Mouse (Mus musculus) MN1 (cell line): Measurements from ENCODE around the gene Lrrc32.

Experiments
- DNase-seq: peaks from one replicate; pipeline ENCODE4 v3.0.0-alpha.2; 2016; ENCODE audit warnings: low spot score

Lrrc32 gene

DNA sequence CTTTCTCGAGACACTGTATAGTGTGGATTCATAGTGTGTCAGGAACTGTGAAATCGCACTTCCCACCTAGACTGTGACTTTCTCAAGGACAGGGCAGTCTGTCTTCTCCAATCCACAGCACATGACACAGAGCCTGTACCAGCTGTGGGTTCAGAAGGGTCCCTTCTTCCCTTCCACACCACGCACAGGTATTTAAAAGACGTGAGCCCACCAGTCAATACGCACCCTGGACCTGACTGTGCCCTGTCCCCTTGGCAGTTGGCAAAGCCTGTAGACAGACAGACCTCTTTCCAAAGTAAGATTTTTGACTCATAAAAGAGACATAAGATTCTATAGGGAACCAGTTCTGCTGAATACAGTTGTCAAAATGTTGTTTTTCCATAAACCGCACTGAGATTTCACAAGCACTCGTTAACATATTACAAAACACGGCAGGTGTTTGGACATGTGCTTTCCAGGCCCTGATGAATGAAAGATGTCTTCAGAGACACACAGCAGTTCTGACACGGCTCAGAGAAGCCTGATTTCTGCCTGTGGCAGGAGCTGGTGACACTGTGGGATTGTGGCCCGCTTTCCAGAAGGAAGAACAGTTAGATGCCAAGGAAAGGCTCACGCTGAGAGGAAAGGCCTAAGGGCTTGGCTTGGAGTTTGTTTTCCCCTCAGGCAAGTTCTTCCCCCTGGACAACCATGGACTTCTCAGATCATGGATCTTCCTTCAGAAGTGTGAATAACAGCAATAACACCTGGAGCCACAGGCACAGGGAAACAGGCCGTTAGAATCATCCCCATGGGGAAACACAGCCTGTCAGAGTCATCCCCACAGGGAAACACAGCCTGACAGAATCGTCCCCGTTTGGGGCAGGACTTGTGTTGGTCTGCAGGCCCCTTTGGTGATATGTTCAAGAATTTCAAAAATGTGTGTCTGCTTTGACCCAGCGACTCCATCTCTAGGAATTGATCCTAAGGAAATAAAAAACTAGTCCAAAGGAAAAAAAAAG, 22.2 kb downstream of the Lrrc32 start:
- no peak for DNase-seq

DNA sequence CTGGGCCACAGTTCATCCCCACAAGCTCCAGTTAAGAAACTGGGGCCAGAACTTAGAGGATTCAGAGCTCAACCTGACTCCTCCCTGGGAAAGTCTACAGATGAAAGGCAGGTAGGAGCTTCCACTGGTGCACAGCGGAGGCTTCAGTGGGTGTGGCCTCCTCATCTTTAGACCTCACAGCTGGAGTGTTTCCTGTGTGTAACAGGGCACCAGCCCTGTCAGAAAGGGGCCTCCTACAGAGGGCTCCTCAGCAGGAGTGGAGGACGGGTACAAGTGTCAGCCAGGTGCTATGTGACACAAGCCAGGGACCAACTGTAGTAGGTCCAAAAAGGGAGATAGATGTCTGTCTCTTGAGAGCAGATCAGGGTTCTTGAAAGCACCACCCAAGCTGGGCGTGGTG, 24.2 kb downstream of the Lrrc32 start:
- no peak for DNase-seq

DNA sequence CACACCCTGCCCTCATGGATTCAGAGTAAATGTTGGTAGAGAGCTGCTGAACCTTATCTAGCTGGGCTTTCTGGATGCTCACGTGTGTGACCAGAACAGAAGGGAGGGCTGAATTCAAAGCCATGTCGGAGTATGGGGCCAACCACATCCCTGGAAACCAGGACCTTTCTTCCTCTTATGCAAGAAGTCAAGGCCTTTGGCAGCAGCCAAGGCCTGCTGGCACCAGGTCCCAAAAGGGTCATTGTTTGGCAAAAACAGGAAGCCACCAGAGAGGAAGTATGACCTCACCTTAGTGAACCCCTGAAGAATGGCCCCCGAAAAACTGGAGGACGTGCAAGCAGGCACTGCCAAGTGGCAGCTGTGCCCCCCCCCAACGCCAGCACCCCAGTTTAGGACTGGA, 33.5 kb downstream of the Lrrc32 start:
- no peak for DNase-seq

DNA sequence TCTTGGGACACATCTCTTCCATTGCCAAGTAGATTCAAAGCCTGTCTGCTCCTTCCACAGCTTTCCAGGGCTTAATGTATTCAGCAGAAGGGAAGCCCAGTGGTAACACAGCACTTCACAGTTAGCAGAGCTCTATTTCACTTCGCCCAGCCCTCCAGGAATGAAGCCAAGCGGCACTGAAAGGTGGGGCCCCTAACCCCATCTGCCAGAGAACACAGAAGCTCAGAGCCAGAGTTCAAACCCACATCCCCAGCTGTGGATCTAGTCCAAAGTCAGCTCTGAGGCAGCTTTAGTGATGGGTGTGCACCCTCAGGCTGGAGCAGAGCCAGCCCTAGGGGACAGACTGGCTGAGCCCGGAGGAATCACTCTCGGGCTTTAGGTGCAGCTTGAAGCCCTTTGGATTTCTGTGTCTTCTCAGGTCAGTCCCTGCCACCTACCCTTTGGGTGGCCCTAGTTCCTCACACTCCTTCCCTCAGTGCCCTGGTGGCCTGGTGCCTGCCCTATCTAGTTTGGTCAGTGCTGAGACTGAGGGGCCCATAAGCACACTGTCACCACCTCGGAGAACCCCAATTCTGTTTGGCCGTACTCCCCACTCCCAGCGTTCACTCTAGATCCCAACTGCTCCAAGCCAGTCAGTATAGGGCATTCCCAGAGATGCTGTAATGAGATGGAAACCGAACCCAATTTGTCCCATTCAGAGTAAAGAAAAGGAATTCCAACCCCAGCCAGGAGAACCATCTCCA, 34.2 kb downstream of the Lrrc32 start:
- DNase-seq, result no peak

DNA sequence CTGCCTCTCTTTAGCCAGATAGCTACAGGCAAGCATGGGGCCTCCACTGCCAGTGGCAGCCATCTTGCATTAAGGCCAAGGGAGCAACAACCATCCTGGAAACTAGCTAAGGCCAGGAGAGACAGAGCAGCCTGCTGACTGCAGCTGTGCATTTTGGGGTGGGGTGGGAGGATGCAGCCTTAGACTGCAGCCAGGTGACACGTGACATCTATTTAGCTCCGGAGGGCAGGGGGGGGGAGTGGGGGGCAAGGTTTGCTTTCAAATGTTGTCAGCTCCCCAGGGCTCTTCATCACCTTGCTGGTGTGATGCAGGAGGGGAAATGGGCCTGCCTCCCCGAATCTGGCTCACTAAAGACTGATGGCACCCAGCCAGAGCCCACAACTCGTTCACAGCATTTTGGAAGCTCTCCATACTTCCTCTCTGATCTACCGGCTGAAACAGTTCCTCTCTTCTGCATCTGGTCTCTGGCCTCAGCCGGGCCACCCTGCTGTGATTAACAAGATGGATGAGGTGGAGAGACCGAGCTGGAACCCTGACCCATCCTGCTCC, 34.8 kb downstream of the Lrrc32 start:
- DNase-seq, result peak; percentile 55

DNA sequence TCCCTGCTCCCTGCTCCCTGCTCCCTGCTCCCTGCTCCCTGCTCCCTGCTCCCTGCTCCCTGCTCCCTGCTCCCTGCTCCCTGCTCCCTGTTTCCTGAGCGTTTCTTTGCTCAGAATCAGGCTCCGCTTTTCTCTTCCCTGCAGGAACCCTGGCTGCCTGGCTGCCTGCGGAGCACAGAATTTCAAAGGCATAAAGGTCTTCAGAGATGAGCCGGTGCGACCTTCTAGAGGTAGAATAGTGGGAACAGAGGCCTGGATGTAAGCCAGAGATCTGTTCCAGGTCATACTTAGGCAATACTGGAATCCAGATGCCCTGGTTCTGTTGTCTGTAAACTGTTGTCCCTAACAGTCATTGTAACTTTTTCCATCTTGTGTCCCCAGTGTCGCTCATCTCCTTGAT, 35.3 kb downstream of the Lrrc32 start:
- DNase-seq, result peak; percentile 38

DNA sequence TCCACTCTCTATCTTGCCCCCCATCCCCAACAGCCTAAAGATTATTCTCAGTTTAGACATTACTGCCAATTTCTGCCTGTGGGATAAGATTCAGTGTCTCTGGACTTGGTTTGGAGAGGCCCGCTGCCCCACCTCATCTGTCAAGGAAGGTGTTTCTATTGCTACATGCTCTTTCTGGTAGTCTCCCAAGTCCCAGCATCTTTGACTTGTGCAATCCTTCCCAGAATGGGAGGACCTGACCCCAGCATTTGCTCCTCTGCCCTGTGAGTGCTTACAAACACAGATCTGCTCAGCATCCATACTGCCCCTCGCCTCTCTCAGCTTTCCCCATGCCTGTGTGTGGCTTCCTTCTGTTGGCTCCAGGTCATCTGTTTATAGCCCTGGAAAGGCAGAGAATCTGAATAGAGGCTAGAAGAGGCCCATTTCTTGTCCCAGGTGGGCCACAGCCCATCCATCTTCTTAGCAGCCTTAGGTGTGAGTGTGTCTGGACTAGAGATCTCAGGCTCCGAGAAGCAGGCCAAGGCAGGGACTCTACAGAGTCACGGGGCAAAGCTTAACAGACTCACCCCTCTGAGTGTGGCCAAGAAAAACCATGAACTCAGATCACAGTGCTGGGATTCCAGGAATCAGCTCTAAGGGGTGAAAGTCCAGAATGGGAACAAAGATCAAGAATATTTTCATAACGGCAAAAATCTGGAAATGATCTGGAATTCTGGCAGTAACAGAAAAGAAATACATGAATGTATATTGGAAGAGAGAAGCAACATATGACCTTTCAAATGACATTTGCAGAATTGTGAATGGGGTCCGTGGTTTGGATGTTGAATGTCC, 36.0 kb downstream of the Lrrc32 start:
- DNase-seq, result no peak

DNA sequence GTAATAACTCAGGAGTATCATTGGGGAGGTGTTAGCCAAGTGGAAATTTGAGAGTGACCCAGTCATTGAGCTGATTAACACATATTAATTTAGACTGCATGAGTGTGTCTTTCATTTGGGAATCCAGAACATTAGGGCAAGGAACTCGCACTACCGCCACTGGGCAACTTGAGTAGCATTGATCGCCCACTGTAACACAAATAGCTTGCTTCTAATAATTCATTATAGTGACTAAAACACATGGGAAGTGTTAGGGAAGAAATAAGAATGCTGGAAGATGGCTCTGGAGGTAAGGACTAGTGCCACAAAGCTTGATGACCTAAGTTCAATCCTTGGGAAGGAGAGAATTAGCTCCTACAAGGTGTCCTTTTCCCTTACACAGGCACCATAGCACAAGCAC, 38.0 kb downstream of the Lrrc32 start:
- no peak for DNase-seq

DNA sequence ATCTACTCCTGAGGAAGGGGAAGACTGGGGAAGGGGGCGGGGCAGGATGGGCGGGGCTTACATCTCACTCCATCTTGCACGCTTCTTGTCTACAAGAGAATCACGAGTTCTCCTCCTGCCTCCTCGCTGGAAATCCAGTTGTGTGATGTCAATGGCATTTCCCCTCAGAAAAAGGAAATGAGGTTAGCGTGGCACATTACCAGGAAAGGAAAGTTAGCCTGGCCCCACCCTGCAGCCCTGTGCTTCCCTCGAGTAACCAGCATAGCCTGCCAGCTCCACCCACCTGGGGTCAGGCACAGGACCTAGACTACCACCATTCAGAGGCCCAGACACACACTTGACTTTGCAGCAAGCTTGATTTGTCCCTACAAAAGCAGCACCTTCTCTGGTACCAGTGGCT, 42.5 kb downstream of the Lrrc32 start:
- no peak for DNase-seq

DNA sequence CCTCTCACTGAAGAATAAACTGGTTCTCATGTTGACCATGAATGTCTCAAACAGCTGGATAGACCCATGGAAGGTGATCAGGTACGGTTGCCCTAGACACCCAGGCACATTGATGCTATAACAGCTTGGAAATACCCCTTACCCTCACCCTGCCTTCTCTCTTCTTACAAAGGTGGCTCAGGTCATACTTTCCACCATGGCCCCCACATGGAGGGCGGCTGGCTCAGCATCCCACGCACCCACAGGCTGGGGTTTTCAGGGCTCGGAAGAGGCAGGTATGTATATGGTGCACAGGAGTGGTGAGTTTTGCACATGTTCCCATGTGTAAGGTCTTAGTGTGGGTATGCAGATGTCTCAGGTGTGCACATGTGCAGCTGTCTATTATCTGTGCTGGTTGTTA, 43.9 kb downstream of the Lrrc32 start:
- DNase-seq, result no peak

DNA sequence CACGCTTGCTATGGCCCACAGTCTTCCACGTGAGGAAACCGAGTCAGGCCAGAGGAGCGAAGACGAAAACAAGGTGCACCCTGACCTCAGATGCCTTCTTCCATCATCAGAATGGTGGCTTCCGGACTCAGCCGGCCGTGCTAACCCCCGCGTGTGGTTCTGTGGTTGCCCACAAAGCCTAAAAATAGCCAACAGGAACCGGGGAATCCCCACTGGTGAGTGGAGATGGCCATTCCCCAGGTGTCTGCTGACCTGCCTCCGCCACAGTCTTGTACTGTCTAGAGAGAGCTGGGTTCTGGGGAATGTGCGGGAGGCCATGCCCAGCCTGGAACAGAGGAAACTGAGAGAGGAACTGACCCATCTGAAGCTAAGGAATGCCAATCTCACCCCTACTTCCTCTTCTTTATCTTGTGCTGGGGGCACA, 45.4 kb downstream of the Lrrc32 start:
- no peak for DNase-seq

DNA sequence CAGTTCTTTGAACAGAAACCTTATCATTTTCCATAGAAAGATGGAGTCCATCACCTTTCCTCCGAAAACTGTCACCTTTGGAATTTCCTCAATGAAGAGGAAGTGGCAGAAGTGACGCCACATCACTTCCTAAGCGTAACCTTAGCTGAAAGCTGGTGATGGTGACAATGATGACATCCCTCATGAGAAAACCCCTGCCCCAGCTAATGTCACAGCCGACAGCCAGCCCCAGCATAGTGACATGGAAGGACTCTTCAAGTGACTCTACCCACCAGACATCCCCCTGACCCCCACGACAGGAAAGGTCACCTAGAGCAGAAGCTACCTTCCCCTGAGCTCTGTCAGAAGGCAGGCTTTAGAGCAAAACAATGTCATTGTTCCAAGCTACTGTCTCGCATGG, 46.1 kb downstream of the Lrrc32 start:
- no peak for DNase-seq

DNA sequence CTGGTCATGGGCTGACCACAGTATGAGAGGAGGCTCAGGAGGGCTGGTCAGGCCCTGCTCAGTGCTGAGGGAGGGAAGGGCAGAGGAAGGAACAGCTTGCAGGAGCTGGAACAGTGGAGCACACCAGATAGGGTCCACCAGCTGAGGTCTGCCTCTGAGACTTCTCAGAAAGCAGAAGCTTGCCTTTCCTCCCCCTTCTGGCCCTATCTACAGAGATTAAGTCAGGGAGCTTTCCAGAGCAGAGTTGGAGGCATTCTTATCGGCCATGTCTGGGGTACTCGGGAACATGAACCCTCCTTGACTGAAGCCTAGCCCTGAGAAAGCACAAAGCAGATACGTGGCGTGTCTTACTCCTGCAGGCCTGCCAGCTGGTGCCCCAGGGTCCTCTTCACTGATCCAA, 46.8 kb downstream of the Lrrc32 start:
- DNase-seq, result no peak

DNA sequence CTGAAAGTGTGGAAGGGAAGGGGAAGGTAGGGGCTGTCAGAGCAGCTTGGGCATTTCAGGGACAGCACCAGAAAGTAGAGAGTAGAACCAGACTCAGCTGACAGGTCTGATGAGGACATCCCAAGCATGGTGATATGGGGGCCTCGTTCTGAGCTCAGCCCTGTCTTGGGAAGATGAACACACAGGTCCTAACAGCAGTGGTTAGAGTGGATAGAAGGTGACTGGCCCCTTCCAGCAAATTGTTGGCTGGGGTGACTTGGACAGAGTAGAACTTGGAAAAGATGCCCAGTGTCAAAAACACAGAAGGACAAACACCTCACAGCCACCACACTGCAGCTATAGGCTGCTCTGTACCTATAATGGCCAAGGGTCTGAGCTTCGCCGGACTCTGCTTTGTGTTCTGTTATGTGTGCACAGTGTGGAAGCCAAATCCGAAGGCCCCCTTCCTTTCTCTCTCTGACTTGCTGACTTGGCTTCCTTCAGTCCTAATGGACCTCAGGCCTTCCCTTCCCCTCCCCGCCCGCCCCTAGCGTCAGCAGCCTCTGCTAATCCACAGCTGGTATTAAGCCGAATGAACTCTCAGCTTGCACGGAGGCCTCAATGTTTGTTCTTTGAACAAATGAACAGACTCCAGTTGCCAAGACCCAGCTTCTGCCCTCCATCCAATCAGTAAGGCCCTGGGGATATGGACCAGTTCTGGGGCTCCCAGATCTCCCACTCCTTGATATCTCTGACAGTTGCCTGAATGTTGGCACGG, 48.3 kb downstream of the Lrrc32 start:
- no peak for DNase-seq

DNA sequence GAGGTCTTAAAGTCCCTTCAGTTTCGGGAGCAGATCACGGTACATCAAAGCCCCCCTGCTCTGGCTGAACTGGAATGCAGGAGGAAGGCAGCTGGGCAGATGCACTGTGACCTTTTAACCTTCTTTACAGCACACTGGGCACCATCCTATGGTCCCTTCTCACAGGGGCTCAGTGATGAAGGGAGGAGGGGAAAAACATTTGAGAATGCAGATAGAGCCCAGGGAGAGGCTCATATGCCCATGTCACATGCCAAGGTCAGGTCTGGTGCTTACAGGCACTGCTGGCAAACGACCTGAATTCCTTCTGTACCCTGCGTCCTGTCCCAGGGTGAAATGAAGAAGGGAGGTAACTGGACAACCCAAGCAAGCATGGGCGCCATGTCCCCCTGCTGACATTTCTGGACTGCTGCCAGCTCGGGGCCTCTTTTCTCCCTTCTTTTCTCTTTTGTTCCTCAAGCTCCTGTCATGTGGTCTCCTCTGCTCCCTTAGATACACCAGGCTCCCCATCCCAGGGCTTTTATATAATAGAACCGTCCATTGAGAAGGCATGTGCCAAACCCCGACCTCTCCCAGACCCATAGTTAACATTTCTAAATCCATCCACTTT, 49.0 kb downstream of the Lrrc32 start:
- no peak for DNase-seq

DNA sequence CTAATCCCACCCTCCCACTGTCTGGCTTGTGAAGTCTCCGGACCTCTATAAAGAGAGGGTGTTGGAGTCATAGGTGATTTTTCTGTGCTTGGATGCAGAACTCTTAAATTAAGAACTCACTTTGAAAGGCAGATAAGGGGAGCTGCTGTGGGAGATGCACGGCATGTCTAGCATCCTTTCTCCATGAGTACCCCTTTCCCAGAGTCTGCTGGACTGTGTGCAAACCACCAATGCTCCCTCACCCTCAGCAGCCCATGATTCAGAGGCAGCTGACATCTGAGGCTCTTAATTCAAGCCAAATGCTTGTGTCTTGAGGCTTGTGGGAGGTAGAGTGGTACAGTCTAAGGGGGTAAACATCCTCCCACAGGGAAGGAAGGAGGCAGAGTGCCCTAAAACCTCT, 51.8 kb downstream of the Lrrc32 start:
- no peak for DNase-seq

DNA sequence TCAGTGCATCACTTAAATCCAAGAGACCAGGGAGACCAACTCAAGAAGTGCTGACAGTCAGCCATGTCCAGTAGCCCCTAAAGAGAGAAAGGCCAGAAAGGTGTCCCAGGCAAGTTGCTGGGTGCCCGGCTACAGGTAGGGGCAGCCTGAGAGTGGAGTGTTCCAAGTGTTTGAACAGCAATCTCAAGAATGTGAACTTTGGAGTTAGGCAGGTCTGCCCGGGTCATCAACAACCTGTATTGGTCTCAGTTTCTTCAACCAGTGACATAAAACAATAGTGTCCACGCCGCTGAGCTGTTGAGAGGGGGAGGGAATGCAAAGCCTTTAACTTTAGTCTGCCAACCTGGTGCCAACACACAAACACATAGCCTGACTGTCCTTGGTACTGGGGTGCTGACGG, 52.5 kb downstream of the Lrrc32 start:
- no peak for DNase-seq

DNA sequence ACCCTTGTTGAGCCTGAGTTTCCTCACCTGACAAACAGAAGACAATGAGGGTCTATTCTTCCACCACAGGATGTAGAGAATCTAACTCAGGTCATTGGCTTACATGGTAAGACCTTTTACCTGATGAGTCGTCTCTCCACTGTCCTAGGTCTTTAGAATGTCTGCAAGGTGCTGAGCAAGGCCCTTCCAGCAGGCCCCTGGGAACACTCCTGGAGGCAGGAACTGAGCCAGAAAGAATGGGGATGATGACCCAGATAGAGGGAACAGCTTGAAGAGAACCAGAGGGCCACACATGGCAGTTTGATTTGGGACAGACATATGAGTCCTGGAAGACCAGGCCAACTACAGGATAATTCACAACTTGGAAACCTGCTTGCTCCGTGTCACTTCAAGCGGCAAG, 53.2 kb downstream of the Lrrc32 start:
- no peak for DNase-seq

DNA sequence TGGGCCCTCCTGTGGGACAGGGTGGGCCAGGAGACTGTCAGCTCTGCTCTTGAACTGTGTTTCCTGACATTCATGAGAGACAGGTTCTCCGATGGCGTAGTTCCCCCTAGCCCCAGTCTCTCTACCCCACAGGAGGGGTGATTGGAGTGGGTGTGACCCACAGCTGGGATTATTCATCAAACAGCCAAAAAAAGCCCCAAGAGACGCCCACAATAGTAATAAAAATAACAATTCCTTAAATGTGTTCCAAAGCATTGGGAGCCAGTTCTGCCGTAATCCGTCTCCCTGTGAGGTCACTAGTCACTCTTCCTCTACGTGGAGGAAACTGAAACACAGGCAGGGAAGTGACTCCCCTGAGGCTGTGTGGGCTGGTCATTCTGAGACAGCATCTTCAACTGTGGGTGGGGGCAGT, 53.7 kb downstream of the Lrrc32 start:
- DNase-seq, result no peak

DNA sequence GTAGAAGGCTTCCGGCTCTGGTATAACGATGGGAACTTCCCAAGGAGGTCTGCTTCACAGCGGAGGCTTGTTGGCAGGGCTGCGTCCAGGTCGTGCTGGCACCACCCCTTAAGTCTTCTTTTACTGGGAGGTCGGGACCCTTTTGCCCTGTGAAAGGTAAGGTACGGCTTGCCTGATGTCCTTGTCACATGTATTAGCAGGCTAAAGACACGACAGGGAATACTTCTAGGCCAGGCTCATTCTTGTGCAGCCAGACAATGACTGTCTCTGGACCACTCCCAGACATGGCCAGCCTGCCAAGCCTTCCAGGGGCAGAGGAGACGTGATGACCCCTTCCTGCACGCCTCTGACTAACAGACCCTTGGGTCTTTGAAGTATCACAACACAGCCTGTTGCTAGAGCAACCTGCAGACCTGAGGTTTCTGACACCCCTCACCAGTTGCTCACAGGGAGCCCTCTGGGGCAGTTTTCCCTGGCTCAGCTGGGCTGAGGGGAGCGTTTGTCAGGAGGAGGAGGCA, 54.8 kb downstream of the Lrrc32 start:
- DNase-seq, result no peak

DNA sequence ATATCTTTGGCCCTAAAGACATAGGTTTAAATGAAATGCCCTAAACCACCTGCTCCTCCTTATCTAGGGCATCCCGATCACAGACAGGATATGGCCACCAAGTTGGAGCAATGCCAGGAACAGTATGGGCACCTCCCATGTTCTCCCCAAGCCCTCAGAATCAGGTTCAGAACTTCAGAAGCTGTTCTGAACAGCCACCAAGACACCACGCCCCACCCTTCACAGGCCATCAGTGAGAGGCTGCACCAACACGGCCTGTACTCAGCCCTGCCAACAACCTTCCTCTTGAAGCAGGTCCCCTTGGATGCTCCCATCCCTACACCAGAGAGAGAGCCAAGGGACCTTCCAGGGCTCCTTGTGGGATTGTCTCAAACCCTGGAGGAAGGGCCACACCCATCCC, 55.5 kb downstream of the Lrrc32 start:
- no peak for DNase-seq
